Comparison of ENCODE assay signal across 10 mouse cellular contexts in genomic region chr12:110696975-110697400, GRCm38 (mm10). TPM values are rescaled to one million over a fixed set of nuclear protein-coding genes. Genes with fewer than 3 reads are reported as not detected.
A peak's percentile ranks its signal among the peaks of the same experiment; 100 is the strongest.
DNase-seq lines count a peak whose midpoint lies in the region; ATAC-seq and TF ChIP-seq lines count a peak whose summit lies in the region.
"Had no signal": no experiment of that assay in that cellular context is flagged by ENCODE, and none has a peak within 500 bp of the region (broad histone marks: within the 10 kb centered on the region; RNA-seq: fewer than 3 reads in every experiment).

No protein-coding gene starts in this region.

- no peak for TF ChIP-seq CTCF in hindbrain, postnatal 0 days (IDR thresholded peaks at IDR 0.05; ENCODE audit: low read depth)
- TF ChIP-seq CTCF in midbrain, postnatal 0 days (IDR thresholded peaks at IDR 0.05) = no peak

- ATAC-seq in kidney, embryonic 15.5 days (replicated peaks; ENCODE audit: low FRiP score) = no peak
- ATAC-seq in embryonic facial prominence, embryonic 11.5 days (replicated peaks; ENCODE audit: insufficient number of reproducible peaks, low FRiP score, low TSS enrichment, low read depth) = no peak; the same call in 1 of the 2 replicates
- no peak for ATAC-seq in hindbrain, postnatal 0 days
- no peak for ATAC-seq in midbrain, postnatal 0 days (ENCODE audit: low FRiP score)

- H3K9ac ChIP-seq in kidney, embryonic 15.5 days = peak overlapping the region; percentile 79
- peak overlapping the region; percentile 79 for H3K9ac ChIP-seq in embryonic facial prominence, embryonic 11.5 days (replicated peaks; ENCODE audit: low read length)
- H3K9ac ChIP-seq in hindbrain, postnatal 0 days (replicated peaks; ENCODE audit: low read length) = peak overlapping the region; percentile 98
- peak overlapping the region; percentile 75 for H3K9ac ChIP-seq in midbrain, postnatal 0 days (replicated peaks; ENCODE audit: low read length, poor library complexity, severe bottlenecking)

- no peaks in the 10 kb centered on the region for H3K9me3 ChIP-seq in kidney, embryonic 15.5 days (replicated peaks)
- no peaks in the 10 kb centered on the region for H3K9me3 ChIP-seq in embryonic facial prominence, embryonic 11.5 days (replicated peaks; ENCODE audit: control insufficient read depth, low read length)
- no peaks in the 10 kb centered on the region for H3K9me3 ChIP-seq in hindbrain, postnatal 0 days (ENCODE audit: low read length)
- H3K9me3 ChIP-seq in midbrain, postnatal 0 days (ENCODE audit: low read length) = no peaks in the 10 kb centered on the region

- H3K27ac ChIP-seq in kidney, embryonic 15.5 days = peak overlapping the region; percentile 91
- peak overlapping the region; percentile 52; the same call in 1 of the 2 replicates for H3K27ac ChIP-seq in embryonic facial prominence, embryonic 11.5 days (replicated peaks; ENCODE audit: low read depth, low read length)
- peak overlapping the region; percentile 87 for H3K27ac ChIP-seq in hindbrain, postnatal 0 days
- H3K27ac ChIP-seq in midbrain, postnatal 0 days (ENCODE audit: low read depth, low read length) = peak overlapping the region; percentile 99

- 44% methylated on average over 9 of the region's 9 CpGs for WGBS in kidney, embryonic 15.5 days
- WGBS in embryonic facial prominence, embryonic 11.5 days = 55% methylated on average over 9 of the region's 9 CpGs
- WGBS in hindbrain, postnatal 0 days = 42% methylated on average over 9 of the region's 9 CpGs
- WGBS in midbrain, postnatal 0 days = 47% methylated on average over 9 of the region's 9 CpGs

- intact Hi-C loops in left cerebral cortex, postnatal 4 days (cut with DNase I) = no loop called here

- peak overlapping the region; percentile 100 for H3K4me3 ChIP-seq in kidney, embryonic 15.5 days (replicated peaks)
- peak overlapping the region; percentile 91 for H3K4me3 ChIP-seq in embryonic facial prominence, embryonic 11.5 days (ENCODE audit: low read depth, low read length)
- peak overlapping the region; percentile 93 for H3K4me3 ChIP-seq in hindbrain, postnatal 0 days (ENCODE audit: low read length)
- H3K4me3 ChIP-seq in midbrain, postnatal 0 days (ENCODE audit: low read depth, low read length) = peak overlapping the region; percentile 99

- peak overlapping the region; percentile 84 for H3K4me2 ChIP-seq in kidney, embryonic 15.5 days
- peak overlapping the region; percentile 71 for H3K4me2 ChIP-seq in embryonic facial prominence, embryonic 11.5 days (ENCODE audit: low read depth, low read length)
- peak overlapping the region; percentile 90 for H3K4me2 ChIP-seq in hindbrain, postnatal 0 days (ENCODE audit: low read depth, low read length)
- H3K4me2 ChIP-seq in midbrain, postnatal 0 days (ENCODE audit: low read depth, low read length, poor library complexity, severe bottlenecking) = peak overlapping the region; percentile 78

- no peaks in the 10 kb centered on the region for H3K27me3 ChIP-seq in kidney, embryonic 15.5 days
- no peaks in the 10 kb centered on the region for H3K27me3 ChIP-seq in embryonic facial prominence, embryonic 11.5 days (ENCODE audit: control insufficient read depth, insufficient read depth, low read length)
- H3K27me3 ChIP-seq in hindbrain, postnatal 0 days (ENCODE audit: insufficient read depth, low read length) = no peaks in the 10 kb centered on the region
- H3K27me3 ChIP-seq in midbrain, postnatal 0 days (ENCODE audit: insufficient read depth, low read length) = no peaks in the 10 kb centered on the region

- DNase-seq in kidney, adult 9 months = no peak
- no peak for DNase-seq in embryonic facial prominence, embryonic 11.5 days (ENCODE audit: low spot score)
- DNase-seq in hindbrain, postnatal 0 days (ENCODE audit: low spot score) = no peak
- no peak for DNase-seq in midbrain, postnatal 0 days (ENCODE audit: low spot score)
- no peak for DNase-seq in left cerebral cortex, postnatal 4 days
- DNase-seq in urinary bladder, postnatal 25 days (ENCODE audit: low spot score) = no peak
- no peak for DNase-seq in urinary bladder, postnatal 36 days (ENCODE audit: low spot score in 2 of 2)

- H3K36me3 ChIP-seq in kidney, embryonic 15.5 days = peaks cover 26% of the 10 kb centered on the region
- no peaks in the 10 kb centered on the region for H3K36me3 ChIP-seq in embryonic facial prominence, embryonic 11.5 days (replicated peaks; ENCODE audit: control insufficient read depth, insufficient read depth, low read depth, low read length)
- H3K36me3 ChIP-seq in hindbrain, postnatal 0 days (ENCODE audit: insufficient read depth, low read length) = peaks cover 4% of the 10 kb centered on the region; the same call in 1 of the 2 replicates
- 0 out of 2 replicates have a peak, but pooled peaks cover 5% of the 10 kb centered on the region for H3K36me3 ChIP-seq in midbrain, postnatal 0 days (ENCODE audit: insufficient read depth, low read length)

- H3K4me1 ChIP-seq in kidney, embryonic 15.5 days = peaks cover 28% of the 10 kb centered on the region
- no peaks in the 10 kb centered on the region for H3K4me1 ChIP-seq in embryonic facial prominence, embryonic 11.5 days (ENCODE audit: control insufficient read depth, insufficient read depth, low read length)
- H3K4me1 ChIP-seq in hindbrain, postnatal 0 days (ENCODE audit: insufficient read depth, low read length) = no peaks in the 10 kb centered on the region; the same call in 1 of the 2 replicates
- no peaks in the 10 kb centered on the region; the same call in 1 of the 2 replicates for H3K4me1 ChIP-seq in midbrain, postnatal 0 days (ENCODE audit: insufficient read depth, low read length)

RNA-seq across cellular contexts. Expression of gene Hsp90aa1, which starts 5.5 kb away (rescaled TPM):
- polyA plus RNA-seq in kidney, embryonic 15.5 days (2015; fragmentation: Nextera tagmentation; extraction: Ambion mirVana) = 994 and 1,027 TPM in 2 replicates
- 1,194 and 1,245 TPM in 2 replicates for polyA plus RNA-seq in embryonic facial prominence, embryonic 11.5 days (2014; fragmentation: Nextera tagmentation; extraction: Ambion mirVana)
- 577 and 701 TPM in 2 replicates for total RNA-seq in hindbrain, postnatal 0 days (2014; rRNA removed)
- polyA plus RNA-seq in hindbrain, postnatal 0 days (2015; fragmentation: Nextera tagmentation; extraction: Ambion mirVana) = 1,486 and 1,521 TPM in 2 replicates
- total RNA-seq in midbrain, postnatal 0 days (2014; rRNA removed) = 567 and 693 TPM in 2 replicates
- polyA plus RNA-seq in midbrain, postnatal 0 days (2015; fragmentation: Nextera tagmentation; extraction: Ambion mirVana) = 1,476 and 1,620 TPM in 2 replicates
- total RNA-seq in left cerebral cortex, postnatal 4 days (2021) = 100 to 1,000 TPM; 862 to 917 TPM

RNA-seq across cellular contexts. Expression of gene 1700001K19Rik, which starts 14.6 kb away (rescaled TPM):
- polyA plus RNA-seq in kidney, embryonic 15.5 days (2015; fragmentation: Nextera tagmentation; extraction: Ambion mirVana) = 0.27 TPM in 1 of 2 replicates, not detected in the other
- polyA plus RNA-seq in embryonic facial prominence, embryonic 11.5 days (2014; fragmentation: Nextera tagmentation; extraction: Ambion mirVana) = 0.22 TPM in 1 of 2 replicates, not detected in the other
- not detected in 2 replicates for total RNA-seq in hindbrain, postnatal 0 days (2014; rRNA removed)
- 0.15 and 0.44 TPM in 2 replicates for polyA plus RNA-seq in hindbrain, postnatal 0 days (2015; fragmentation: Nextera tagmentation; extraction: Ambion mirVana)
- not detected in 2 replicates for total RNA-seq in midbrain, postnatal 0 days (2014; rRNA removed)
- polyA plus RNA-seq in midbrain, postnatal 0 days (2015; fragmentation: Nextera tagmentation; extraction: Ambion mirVana) = 0.17 TPM in 1 of 2 replicates, not detected in the other
- not detected for total RNA-seq in left cerebral cortex, postnatal 4 days (2021)
- total RNA-seq: adrenal gland, postnatal 14 days had no signal
- polyA plus RNA-seq: lung, adult 2 months had no signal

RNA-seq across cellular contexts. Expression of gene Wdr20, which starts 40.8 kb away (rescaled TPM):
- polyA plus RNA-seq in kidney, embryonic 15.5 days (2015; fragmentation: Nextera tagmentation; extraction: Ambion mirVana) = 23.8 and 24.4 TPM in 2 replicates
- polyA plus RNA-seq in embryonic facial prominence, embryonic 11.5 days (2014; fragmentation: Nextera tagmentation; extraction: Ambion mirVana) = 22.2 and 23.6 TPM in 2 replicates
- 27.2 and 28.8 TPM in 2 replicates for total RNA-seq in hindbrain, postnatal 0 days (2014; rRNA removed)
- 17.1 and 17.7 TPM in 2 replicates for polyA plus RNA-seq in hindbrain, postnatal 0 days (2015; fragmentation: Nextera tagmentation; extraction: Ambion mirVana)
- 33.8 and 38.7 TPM in 2 replicates for total RNA-seq in midbrain, postnatal 0 days (2014; rRNA removed)
- 16.0 and 16.2 TPM in 2 replicates for polyA plus RNA-seq in midbrain, postnatal 0 days (2015; fragmentation: Nextera tagmentation; extraction: Ambion mirVana)
- 10 to 100 TPM; 37.8 to 46.8 TPM for total RNA-seq in left cerebral cortex, postnatal 4 days (2021)
